Mouse (Mus musculus) adrenal gland, adult (tissue): ENCODE data around the gene Ablim2.

Source experiments
- DNase-seq, 2 experiments: peaks; one replicate each; pipeline ENCODE4 v3.0.0; 2022 to 2023; ENCODE audit warnings: low spot score in 1 of 2; ENCODE audit not compliant: inconsistent age in 2 of 2

Gene Ablim2

GRCm38 (mm10) chr5:35807018-35807417 lies 49.3 kb downstream of the Ablim2 start:
- DNase-seq: peak; percentile 32 to 46

- DNase-seq: no peak
Observed at GRCm38 (mm10) chr5:35810526-35810925, 52.8 kb downstream of the Ablim2 start.

GRCm38 (mm10) chr5:35811639-35812295 lies 54.1 kb downstream of the Ablim2 start:
- no peak for DNase-seq

- no peak for DNase-seq
Observed at GRCm38 (mm10) chr5:35814334-35814941, 56.8 kb downstream of the Ablim2 start.

GRCm38 (mm10) chr5:35815051-35815450 lies 57.4 kb downstream of the Ablim2 start:
- DNase-seq: no peak

GRCm38 (mm10) chr5:35817266-35817665 lies 59.6 kb downstream of the Ablim2 start:
- no peak for DNase-seq

GRCm38 (mm10) chr5:35817882-35818281 lies 60.2 kb downstream of the Ablim2 start:
- DNase-seq: no peak

- DNase-seq: no peak
Observed at GRCm38 (mm10) chr5:35822721-35823120, 65.0 kb downstream of the Ablim2 start.

- DNase-seq: no peak
Observed at GRCm38 (mm10) chr5:35826465-35826864, 68.8 kb downstream of the Ablim2 start.

GRCm38 (mm10) chr5:35827075-35827474 lies 69.4 kb downstream of the Ablim2 start:
- DNase-seq: no peak

GRCm38 (mm10) chr5:35827856-35828255 lies 70.2 kb downstream of the Ablim2 start:
- no peak for DNase-seq

- DNase-seq: no peak
Observed at GRCm38 (mm10) chr5:35830101-35830500, 72.4 kb downstream of the Ablim2 start.

GRCm38 (mm10) chr5:35833881-35834280 lies 76.2 kb downstream of the Ablim2 start:
- DNase-seq: no peak

- no peak for DNase-seq
Observed at GRCm38 (mm10) chr5:35836992-35837391, 79.3 kb downstream of the Ablim2 start.

- DNase-seq: no peak
Observed at GRCm38 (mm10) chr5:35839262-35839661, 81.6 kb downstream of the Ablim2 start.

GRCm38 (mm10) chr5:35851485-35851884 lies 93.8 kb downstream of the Ablim2 start:
- DNase-seq: no peak

- no peak for DNase-seq
Observed at GRCm38 (mm10) chr5:35853463-35853862, 95.8 kb downstream of the Ablim2 start.

GRCm38 (mm10) chr5:35856245-35856644 lies 98.6 kb downstream of the Ablim2 start:
- no peak for DNase-seq

- DNase-seq: peak; percentile 55 to 86
Observed at GRCm38 (mm10) chr5:35858069-35858468, 100.4 kb downstream of the Ablim2 start.

- DNase-seq: no peak
Observed at GRCm38 (mm10) chr5:35861456-35861855, 103.8 kb downstream of the Ablim2 start.

- DNase-seq: peak in 1 of 2 experiments; percentile 42
Observed at GRCm38 (mm10) chr5:35869973-35870372, 112.3 kb downstream of the Ablim2 start.

GRCm38 (mm10) chr5:35870408-35871012 lies 112.8 kb downstream of the Ablim2 start:
- peak; percentile 67 to 91 for DNase-seq
